Mouse (Mus musculus) cerebellum, adult 9-10 months (tissue): ENCODE measurements around the gene Phactr2.

ENCODE experiments used
- DNase-seq: peaks from one replicate; pipeline ENCODE4 v3.0.0; 2022

The Phactr2 gene

GRCm38 (mm10) chr10:13201741-13202293, 272.4 kb downstream of the Phactr2 start:
- no peak for DNase-seq

GRCm38 (mm10) chr10:13200862-13201261, 273.4 kb downstream of the Phactr2 start:
- no peak for DNase-seq

- no peak for DNase-seq
Observed at GRCm38 (mm10) chr10:13199234-13199633, 275.0 kb downstream of the Phactr2 start.

- no peak for DNase-seq
Observed at GRCm38 (mm10) chr10:13196872-13197507, 277.2 kb downstream of the Phactr2 start.

GRCm38 (mm10) chr10:13193496-13193895, 280.7 kb downstream of the Phactr2 start:
- DNase-seq = peak; percentile 22

GRCm38 (mm10) chr10:13192731-13193351, 281.4 kb downstream of the Phactr2 start, which contains the start of gene Ltv1:
Gene Ltv1 (minus strand): TSS chr10:13193168.
- DNase-seq = peak; percentile 95

GRCm38 (mm10) chr10:13189881-13190280, 284.3 kb downstream of the Phactr2 start:
- DNase-seq = no peak

- DNase-seq = no peak
Observed at GRCm38 (mm10) chr10:13186754-13187153, 287.5 kb downstream of the Phactr2 start.

GRCm38 (mm10) chr10:13184170-13184766, 289.9 kb downstream of the Phactr2 start:
- no peak for DNase-seq

GRCm38 (mm10) chr10:13180211-13180610, 294.0 kb downstream of the Phactr2 start:
- DNase-seq = no peak

GRCm38 (mm10) chr10:13177973-13178624, 296.1 kb downstream of the Phactr2 start, which contains the start of gene Zc2hc1b:
Gene Zc2hc1b (minus strand): TSS chr10:13178023.
- no peak for DNase-seq

- no peak for DNase-seq
Observed at GRCm38 (mm10) chr10:13175866-13176265, 298.3 kb downstream of the Phactr2 start.

- no peak for DNase-seq
Observed at GRCm38 (mm10) chr10:13172798-13173221, 301.4 kb downstream of the Phactr2 start.

- no peak for DNase-seq
Observed at GRCm38 (mm10) chr10:13171461-13171860, 302.8 kb downstream of the Phactr2 start.

- no peak for DNase-seq
Observed at GRCm38 (mm10) chr10:13170739-13171448, 303.3 kb downstream of the Phactr2 start.

- DNase-seq = no peak
Observed at GRCm38 (mm10) chr10:13168461-13168860, 305.8 kb downstream of the Phactr2 start.

GRCm38 (mm10) chr10:13162031-13162430, 312.2 kb downstream of the Phactr2 start:
- DNase-seq = no peak

GRCm38 (mm10) chr10:13160913-13161312, 313.3 kb downstream of the Phactr2 start:
- no peak for DNase-seq
